Mouse (Mus musculus): Measurements from ENCODE around the gene Pnmal1.

Pnmal1 gene

DNA sequence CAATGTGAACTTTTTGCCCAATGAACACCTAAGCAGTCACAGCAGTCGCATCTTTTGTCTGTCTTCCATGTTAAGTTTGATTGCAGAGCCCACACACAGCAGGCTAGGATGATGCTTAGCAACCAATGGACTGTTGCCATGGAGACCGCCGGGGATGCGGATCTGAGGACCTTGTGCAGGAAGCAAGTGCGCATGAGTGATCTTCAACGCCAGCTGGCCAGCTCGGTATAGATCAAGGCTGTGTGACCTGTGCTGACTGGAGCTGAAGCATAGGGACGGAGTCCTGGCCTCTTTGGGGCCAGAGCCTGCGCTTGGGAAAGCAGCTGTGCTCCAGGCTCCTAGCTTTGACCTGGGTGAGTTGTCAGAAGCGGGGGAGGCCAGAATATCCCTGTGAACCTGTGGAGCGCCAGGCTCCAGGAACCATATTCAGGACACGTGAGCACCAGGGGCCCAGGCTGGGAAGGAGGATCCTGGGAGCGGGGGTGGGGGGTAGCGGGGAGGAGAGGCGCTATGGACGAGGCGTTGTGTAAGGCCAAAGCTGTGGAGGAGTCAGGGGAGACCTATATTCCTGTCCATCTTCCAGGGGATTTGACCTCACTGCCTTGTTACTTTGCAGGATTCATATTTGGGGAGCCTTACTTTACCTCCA is at the start of gene Pnmal1:
Gene Pnmal1 (plus strand): TSS at position 141 of the 649 bp plus-strand sequence.
- peak; percentile 63 for DNase-seq (ENCODE audit: low spot score)

DNA sequence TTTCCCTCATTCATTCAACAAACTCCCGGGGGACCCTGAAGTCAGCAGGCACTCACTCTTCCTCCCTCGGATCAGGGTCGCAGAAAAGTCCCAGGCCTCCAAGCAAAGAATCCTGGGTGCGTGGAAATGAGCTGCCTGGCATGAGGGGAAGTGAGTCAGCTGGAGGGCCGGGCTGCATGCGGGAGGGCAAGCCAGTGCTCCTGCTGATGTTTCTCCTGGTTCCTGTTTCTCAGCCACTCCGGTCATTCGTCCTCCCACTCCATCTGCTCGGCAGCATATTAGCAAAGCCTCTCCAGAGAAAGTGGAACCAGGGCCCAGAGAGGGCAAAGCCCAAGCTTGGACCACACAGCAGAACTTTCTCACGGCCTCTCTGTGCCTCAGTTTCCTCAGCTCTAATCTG is 49.6 kb upstream of the Pnmal1 start:
- DNase-seq (ENCODE audit: low spot score): no peak

DNA sequence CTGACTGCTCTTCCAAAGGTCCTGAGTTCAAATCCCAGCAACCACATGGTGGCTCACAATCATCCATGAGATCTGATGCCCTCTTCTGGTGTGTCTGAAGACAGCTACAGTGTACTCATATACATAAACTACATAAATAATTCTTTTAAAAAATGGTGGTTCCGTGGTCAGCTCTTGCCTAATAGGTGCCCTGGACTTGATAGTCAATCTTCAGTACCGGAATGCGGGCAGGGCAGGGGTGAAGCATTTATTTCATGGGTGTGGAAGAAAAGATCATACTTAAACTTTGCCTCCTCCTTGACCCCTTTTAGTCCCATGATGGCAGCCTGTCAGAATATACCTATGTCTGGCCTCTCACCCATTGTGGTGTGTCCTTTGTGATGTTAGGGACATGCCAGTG is 47.6 kb upstream of the Pnmal1 start:
- DNase-seq (ENCODE audit: low spot score): no peak

DNA sequence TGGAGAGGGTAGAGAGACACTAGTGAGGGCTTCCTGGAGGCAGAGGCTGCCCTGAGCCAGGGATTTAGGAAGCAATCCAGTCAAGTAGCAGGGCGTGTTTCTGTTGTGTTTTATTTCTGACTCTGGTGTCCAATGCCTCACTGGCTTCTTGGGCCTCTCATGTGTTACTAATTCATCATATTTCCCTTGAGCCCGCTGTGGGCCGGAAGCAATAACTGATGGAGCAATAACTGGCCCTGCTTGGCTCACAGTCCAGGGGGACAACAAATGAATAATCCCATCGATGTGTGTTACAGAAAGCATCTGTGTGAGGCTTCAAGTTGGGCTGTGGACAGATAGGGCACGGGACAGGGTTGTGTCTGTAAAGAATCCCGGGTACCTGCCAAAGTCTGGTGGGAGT is 47.1 kb upstream of the Pnmal1 start:
- DNase-seq (ENCODE audit: low spot score): no peak

DNA sequence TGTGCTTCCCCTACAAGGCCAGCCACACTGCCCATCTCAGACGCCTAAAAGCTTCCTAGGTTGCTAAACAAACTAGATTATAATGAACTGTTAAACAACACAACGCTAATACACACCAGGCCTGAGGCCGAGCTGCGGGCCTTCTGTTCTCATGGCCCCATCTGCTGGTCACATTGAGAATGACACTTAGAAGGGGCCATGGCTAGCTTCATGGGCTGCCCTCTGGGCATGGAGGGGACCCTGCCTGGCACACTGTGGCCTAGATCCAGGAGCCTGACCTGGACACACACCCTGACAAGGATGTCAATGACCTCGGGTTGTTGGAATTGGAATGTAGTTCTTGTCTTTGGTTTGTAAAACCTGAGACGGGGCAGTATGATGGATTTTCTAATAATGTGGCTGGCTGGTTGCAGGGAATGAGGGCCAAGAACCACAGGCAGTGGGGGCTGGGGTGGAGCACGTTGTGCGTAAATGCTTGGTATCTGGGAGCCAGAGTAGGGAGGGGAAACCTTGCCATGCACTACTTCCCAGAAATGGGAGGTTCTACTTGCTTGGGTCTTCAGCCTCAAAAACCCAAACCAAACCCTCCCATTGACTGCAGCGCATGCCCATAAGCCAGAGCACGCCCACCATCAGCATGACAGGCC is 45.5 kb upstream of the Pnmal1 start:
- DNase-seq (ENCODE audit: low spot score): peak; percentile 63

DNA sequence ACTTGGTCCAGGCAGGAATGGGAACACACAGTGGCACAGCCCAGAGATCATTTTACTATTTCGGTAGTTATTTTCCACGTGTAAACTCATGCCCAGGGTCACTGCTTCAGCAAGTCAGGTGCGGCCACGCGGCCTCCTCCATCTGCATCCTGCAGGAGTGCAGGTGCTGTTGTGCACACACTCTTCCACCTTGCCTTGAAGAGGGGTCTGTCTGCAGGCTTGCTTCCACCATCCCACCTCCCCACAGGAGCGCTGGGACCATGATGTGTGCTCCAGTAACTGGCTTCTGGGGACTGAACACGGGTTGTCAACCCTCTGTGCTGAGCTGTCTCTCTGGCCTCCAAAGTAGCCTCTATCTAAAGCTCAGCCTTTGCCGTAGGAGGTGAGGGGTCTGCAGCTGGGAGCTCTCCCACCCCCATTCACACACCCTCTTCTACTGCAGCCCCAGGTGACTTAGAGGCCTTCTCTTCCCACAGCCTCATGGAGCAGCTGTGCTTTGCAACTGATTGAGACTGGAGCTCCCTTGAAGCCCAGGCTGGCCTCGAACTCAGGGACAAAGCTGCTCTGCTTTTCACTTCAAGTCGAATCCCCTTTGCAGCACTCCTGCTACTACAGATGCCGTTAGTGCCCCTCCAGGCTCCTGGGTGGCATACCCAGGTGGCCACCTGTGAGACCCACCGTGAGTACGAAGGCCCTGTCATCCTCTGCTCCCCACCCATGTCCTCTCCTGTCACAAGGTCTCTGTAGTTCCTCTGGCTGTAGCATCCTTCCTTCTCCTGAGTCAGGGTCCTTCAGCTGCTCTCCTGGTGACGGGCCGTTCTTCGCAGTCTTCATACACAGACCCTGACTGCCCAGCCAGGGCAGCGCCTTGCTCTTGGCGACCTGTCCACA is 44.8 kb upstream of the Pnmal1 start:
- no peak for DNase-seq (ENCODE audit: low spot score)

DNA sequence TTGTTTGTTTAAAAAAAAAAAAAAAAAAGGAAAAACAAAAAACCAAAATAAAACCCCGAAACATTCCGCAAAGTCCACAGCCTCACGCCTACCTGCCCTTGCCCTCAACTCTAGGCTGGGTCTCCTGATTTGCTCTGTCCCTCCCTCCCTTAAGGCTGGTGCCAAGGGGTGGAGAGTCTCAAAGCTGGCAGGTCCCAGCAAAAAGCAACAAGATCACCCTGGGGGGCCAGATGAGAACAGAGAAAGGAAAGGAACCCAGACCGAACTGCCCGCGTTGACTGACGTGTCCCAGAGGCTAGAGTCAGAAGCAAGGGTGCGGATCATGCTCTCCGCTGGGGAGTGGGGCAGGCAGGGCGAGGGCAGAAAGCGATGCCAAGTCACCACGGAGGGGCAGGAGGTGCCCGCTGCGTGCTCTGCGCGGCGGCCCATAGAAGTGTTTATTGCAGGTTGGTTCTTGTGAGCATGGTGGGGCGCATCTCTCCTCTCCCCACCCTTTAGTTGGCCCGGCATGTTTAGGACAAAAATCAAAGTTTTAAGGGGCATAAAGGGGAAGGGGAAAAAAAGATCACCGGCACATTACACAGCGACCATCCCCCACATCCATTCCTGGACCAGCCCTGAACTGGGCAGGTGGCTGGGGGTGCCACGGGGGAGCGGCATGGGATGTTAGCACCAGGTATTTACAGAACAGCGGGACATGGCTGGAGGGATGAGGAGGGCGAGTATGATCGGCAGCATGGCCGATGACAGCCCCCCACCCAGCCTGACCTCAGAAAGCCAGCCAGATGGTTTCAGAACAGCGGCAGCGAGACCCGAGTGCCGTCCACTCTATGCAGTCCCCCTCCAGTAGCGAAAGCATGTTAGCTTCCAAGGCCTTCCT is 43.8 kb upstream of the Pnmal1 start:
- no peak for DNase-seq (ENCODE audit: low spot score)

DNA sequence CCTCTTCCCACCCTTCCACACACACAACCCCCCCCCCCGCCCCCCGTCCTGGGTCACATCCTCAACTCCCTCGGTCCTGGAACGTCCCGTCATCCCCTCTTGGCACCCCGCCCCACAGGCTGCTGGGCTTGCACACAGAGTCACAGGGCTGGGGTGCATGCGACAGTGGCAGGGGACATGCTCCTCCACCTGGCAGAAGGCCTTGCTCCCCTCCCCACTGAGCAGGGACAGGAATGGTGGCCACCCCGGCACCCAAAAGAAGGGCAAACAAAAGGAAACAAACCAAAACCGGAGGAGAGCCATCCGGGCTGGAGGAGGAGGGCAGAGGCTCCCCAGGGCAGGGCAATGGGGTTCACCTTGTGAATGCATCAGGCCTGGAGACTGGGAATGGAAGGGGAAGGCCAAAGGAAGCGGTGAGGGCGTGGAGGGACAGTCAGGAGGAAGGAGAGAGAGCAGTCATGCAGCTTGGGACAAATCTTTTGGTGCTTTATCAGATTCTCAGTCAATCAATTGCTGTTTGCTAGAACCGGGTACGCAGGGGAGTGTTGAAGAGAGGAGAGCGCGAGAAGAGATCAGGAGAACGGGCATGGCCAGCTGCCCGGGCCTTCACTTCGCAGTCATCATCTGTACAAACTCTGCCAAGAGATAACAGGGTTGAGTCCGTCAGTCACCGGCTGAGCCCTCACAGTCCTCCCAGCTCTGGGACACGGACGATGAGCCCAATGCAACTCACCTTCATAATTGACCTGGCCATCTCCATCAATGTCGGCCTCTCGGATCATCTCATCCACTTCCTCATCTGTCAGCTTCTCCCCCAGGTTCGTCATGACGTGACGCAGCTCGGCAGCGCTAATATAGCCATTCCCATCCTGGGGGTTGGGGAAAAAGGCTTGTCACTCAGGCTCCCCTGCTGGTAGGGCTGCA is 42.9 kb upstream of the Pnmal1 start:
- no peak for DNase-seq (ENCODE audit: low spot score)

DNA sequence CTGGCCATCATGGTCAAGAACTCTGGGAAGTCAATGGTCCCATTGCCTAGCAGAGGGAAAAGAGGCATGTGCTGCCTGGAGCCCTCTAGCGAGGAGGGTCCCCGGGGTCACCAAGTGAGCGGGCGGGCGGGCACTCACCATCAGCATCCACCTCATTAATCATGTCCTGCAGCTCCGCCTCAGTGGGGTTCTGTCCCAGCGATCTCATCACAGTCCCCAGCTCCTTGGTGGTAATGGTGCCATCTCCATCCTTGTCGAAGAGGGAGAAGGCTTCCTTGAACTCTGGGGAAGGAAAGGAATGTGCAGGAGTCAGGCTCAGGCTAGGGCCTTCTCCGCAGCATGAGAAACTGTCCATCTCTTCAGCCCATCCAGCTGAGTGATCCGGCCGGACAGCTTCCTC is 42.0 kb upstream of the Pnmal1 start:
- no peak for DNase-seq (ENCODE audit: low spot score)

DNA sequence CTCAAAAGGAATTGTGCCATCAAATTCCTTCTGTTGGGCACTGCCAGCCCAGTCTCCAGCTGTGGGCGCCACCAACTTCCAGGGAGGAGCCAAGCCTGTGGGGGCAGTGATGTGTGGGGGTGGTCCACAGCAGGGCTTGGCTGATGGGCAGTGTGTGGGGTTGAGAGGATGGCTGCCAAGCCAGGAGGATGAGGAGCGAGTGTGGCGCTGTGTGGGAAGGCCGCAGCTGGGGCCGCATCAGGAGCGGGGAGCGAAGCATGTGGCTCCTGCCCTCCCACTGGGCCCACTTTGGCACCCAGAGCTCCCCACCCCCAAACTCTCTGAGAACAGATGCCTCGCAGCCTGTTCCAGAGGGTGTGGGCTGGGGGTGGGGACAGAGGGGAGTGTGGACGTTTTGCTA is 41.5 kb upstream of the Pnmal1 start:
- no peak for DNase-seq (ENCODE audit: low spot score)

DNA sequence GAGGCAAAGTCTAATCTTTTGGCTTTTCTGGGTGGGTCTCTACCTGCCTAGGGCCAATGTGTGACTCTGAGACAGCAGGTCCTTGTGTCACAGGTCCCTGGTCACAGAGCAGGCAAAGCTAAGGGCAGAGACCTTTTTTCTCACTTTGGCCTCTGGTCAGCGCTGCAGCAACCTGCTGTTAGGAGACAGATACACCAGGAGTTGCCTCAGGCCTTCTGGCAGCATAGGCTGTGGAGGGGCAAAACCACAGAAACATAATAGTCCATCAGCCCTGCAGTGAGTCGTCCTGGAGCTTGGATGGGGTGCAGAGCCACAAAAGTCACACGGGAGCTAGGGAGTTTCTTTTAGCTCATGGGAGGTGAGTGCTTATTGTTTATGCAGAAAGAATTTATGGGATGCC is 40.8 kb upstream of the Pnmal1 start:
- DNase-seq (ENCODE audit: low spot score): no peak

DNA sequence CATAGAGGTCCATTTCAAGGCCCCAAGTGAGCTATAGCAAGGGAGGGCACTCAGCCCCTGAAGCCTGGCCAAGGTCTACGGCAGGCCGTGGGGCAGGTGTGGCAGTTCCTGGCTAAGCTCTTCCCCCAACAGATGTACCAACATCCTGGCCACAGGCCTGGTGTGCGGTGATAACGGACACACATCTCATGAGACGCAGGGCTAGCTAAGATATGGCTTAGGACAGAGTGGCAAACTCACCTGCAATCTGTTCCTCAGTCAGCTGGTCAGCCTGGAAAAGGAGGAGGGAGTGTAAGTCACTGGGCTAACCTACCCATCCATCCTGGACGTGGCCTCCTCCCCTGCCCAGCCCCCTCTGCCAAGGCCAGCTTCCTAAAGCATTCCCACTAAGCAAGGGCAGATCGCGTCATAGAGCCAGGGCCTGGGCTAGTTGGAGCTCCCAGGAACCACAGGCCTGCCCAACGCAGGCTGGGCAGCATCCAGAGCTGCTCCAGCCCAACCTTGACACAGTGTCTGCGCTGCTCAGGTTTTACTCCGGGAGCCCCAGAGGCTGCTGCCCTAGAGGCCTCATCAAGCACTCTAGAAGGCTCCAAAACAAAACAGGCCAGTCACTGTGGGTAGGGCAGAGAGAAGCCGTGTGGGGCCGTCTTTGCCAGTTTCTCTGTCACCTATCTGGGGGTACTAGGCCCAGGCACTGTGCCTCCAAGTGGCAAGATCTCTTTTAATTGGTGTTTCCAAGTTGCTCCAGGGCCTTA is 39.9 kb upstream of the Pnmal1 start:
- DNase-seq (ENCODE audit: low spot score): peak; percentile 22

DNA sequence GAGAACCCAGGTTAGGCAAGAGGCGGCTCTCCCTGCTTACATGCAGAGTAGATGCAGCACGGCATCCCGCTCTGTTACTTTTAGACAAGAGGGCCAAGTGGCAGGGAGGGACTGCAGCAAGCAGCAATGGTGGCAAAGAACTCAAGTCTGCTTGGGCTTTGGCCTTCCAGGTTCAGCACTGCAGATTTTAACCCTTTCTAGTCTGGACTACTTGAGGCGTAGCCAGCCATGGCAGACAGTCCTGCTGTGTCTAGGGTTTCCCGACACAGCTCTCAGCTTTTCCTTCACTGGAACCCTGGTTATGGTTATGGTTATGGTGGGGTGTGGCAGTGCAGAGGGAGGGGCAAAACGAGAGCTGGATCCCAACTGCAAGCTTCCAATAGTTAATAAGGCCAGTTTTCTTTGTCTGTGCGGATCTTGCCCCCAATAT is 39.3 kb upstream of the Pnmal1 start:
- no peak for DNase-seq (ENCODE audit: low spot score)

DNA sequence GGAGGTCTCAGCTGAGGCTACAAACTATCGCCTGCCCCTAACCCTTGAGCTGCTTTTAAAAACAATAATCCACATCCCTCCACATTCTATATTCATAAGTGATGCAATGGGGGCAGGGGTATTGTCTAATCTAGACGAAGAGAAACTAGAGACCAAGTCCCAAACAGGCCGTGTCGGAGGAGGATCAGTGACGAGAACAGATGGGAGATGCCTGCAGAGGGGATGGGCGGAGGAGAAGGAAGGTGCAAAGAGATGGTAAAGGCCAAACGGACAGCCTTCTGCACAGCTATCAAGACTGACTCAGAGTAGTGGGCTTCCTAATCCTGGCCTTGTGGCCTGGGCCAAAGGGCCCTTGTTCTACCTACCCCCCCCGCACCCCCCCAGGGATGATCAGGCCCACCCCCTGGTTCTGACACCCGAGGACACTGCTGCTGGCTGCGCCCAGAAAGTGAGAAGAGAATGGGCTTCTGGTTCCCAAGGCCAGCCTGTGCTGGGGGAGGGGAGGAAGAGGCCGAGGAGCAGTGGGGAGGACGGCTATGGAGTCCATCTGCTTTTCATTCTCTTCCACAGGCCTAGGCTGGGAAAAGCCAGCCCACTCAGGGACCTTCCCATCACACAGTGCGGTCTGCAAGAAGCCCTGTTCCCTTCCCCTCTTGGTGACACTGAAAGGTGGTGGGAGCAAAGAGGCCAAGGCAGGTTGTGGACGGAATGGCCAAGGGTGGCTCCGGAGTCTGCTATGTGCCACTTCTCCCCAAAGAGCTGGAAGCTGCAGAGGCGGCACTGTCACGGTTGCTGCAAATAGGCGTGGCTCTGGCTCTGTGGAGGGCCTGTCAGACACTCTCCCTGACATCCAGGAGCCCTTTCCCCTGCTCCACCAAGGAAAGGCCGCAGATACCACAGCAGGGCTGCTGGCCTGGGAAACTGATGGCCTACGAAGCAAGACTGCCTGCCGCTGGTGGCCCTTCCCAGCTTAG is 38.4 kb upstream of the Pnmal1 start:
- DNase-seq (ENCODE audit: low spot score): peak; percentile 34

DNA sequence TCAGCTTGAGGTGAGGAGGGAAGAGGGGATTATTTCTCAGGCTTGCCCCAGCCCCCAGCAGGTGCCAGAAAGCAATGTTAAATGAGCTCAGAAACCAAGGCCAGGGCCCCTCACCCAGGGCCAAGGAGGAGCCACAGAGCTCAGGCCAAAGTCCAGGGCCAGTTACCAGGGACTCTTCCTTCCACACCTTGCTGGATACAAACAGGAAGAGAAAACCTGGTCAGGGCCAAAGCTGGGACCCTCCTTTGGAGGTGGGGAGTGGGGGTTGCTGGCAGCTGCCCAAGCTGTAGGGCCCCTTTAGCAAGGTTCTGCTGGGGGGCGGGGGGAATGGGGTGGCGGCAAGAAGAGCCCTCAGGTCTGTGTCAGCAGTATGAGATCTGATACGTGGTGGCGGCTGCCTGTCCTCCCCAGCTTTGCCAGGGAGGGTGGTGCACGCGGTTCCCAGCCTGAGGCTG is 37.6 kb upstream of the Pnmal1 start:
- no peak for DNase-seq (ENCODE audit: low spot score)

DNA sequence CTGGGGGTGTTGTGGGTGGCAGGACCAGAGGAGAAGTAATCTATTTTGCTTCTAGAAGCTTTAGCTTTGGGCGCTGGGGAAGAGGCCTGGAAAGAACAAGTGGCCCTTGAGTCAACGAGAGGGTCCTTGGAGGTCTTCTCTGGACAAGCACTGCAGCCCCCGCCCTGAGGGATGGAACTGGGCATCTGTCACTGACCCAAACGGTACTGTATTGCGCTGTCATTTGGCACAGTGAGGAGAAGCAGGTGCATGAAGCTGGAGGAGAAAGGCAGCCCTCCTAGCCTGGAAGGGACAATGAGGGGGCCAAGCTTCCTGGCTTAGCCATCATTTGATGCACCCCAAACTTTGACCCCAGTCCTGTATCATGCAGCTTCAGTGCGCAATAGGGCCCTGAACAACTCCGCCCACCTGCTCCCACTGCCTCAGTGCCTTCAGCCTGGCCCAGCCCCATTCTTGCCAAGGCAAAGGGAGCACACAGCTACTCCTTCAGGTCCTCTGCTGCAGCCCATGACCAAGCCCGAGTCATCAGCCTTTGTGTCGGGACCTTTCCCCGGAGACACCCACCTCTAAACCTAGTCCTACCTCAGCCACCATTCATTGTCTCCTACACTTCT is 37.0 kb upstream of the Pnmal1 start:
- DNase-seq (ENCODE audit: low spot score): peak; percentile 31

DNA sequence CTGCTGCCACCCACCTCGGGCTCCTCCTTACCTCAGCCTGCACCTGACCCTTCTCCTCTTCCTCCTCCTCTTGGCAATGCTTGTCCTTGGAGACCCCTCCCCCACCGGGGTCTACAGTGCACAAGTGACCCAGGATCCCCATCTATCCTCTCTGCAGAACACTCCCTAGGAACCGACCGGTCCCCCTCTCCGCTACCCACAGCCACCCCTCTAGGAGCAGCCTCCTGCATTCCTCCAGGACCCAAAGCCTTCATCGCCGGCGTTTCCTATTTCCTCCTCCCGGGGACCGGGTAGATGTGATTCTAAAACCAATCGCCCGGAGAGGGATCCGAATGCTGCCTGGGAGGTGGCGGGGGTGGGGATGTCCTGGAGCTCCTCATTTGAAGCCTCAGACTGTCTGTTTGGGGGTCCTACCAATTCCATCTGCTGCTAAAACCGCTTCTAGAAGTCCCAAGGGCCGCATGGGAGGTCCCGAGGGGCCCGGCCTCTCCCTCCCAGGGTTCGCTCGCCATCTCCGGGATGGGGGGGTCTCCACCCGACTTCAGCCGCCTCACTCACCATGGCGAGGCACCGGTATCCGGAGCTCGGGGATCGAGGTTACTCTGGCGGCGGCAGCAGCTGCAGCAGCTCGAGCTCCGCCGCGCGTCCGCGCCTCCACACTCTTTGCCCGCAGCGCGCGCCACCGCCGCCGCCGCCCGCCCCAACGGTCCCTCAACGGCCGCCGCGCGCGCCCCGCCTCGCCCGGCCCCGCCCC is 36.0 kb upstream of the Pnmal1 start:
- no peak for DNase-seq (ENCODE audit: low spot score)
